Mouse (Mus musculus) intestine, embryonic 15.5 days (tissue): ENCODE data around the gene S100a10. TPM values are rescaled to one million over a fixed set of nuclear protein-coding genes. Genes with fewer than 3 reads are reported as not detected.
"Not testable (repeated sequence)": the region's sequence is repeated elsewhere in the genome, so short reads cannot be mapped to it uniquely, and the experiment has no call there.

Experiments used
- ATAC-seq: fragments of 200-750 bp; cut with Nextera tagmentation; 2 replicates; pipeline ENCODE4 v1.8.0; 2017; ENCODE audit warnings: moderate TSS enrichment, moderate library complexity
- H3K27ac ChIP-seq: fragments of 300-500 bp; sonication (generic); 2 replicates; pipeline ENCODE4 v1.5.1; 2015; ENCODE audit warnings: mild to moderate bottlenecking, inconsistent platforms
- H3K27me3 ChIP-seq: fragments of 300-500 bp; sonication (generic); replicated peaks from 2 replicates; pipeline ENCODE4 v1.6.1; 2015; ENCODE audit warnings: inconsistent platforms
- H3K36me3 ChIP-seq: fragments of 300-500 bp; sonication (generic); 2 replicates; pipeline ENCODE4 v1.6.1; 2015; ENCODE audit warnings: inconsistent platforms
- H3K4me1 ChIP-seq: fragments of 300-500 bp; sonication (generic); replicated peaks from 2 replicates; pipeline ENCODE4 v1.6.1; 2015; ENCODE audit warnings: inconsistent platforms
- H3K4me2 ChIP-seq: fragments of 300-500 bp; sonication (generic); replicated peaks from 2 replicates; pipeline ENCODE4 v1.6.1; 2015; ENCODE audit warnings: mild to moderate bottlenecking, inconsistent platforms
- H3K4me3 ChIP-seq: fragments of 300-500 bp; sonication (generic); replicated peaks from 2 replicates; pipeline ENCODE4 v1.5.1; 2015; ENCODE audit warnings: inconsistent platforms
- H3K9ac ChIP-seq: fragments of 300-500 bp; sonication (generic); 2 replicates; pipeline ENCODE4 v1.6.1; 2015; ENCODE audit warnings: inconsistent platforms
- H3K9me3 ChIP-seq: fragments of 300-500 bp; sonication (generic); 2 replicates; pipeline ENCODE4 v1.6.1; 2016; ENCODE audit warnings: inconsistent platforms
- WGBS: fragments of 180-500 bp; shearing (Covaris S2); methylation state at CpG from one replicate; pipeline ENCODE4 v1.1.7; 2015; 5-methylcytosine and 5-hydroxymethylcytosine counted together
- polyA plus RNA-seq: library from polyadenylated mRNA; unstranded; fragments of >200 nt; fragmentation: Nextera tagmentation; extraction: Ambion mirVana; gene quantifications from 2 replicates; pipeline ENCODE4 v1.2.1, GENCODE M21; 2015

S100a10 gene
- polyA plus RNA-seq, 1 experiment from 2014 or later: 689 TPM

DNA sequence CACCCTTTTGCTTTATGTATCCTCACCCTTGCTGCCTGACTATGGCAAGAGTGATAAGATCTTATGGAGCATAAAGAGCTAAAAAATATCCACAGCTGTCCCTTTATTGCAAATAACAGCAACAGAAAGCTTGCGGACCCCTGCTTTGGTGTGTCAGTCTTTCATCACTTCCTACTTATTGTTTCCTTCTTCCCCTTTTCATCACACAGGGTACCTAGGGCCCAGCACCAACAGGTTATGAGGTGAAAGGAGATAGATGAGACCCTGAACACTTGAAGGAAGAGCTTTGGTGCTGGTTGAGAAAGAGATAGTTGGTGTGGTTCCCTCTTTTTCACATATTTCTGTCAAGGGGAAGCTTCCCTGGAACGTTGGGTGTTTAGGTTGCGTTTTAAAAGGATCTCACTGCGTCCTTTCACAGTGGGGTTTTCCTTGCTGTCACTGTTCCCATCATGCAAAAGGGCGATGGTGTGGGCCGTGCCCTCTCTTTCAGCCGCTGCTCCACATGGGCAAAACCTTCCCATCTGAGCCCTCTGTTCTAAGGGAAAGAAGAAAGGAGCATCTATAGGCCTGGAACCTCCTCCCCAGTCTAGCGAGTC lies 33.3 kb upstream of the S100a10 start:
- WGBS: 89% methylated on average over 8 of the region's 8 CpGs
- H3K4me1 ChIP-seq: no peaks in the 10 kb centered on the region; the same call in 1 of the 2 replicates
- H3K36me3 ChIP-seq: 0 out of 2 replicates have a peak, but pooled peaks cover 2% of the 10 kb centered on the region
- H3K27ac ChIP-seq: 0 out of 2 replicates have a peak overlapping the region, but pooled peaks have one; percentile 81
- no peaks in the 10 kb centered on the region for H3K27me3 ChIP-seq
- peak overlapping the region; percentile 65 for H3K4me3 ChIP-seq
- ATAC-seq: no peak
- peak overlapping the region; percentile 67 for H3K4me2 ChIP-seq
- no peak overlapping the region for H3K9ac ChIP-seq
- H3K9me3 ChIP-seq: no peaks in the 10 kb centered on the region

DNA sequence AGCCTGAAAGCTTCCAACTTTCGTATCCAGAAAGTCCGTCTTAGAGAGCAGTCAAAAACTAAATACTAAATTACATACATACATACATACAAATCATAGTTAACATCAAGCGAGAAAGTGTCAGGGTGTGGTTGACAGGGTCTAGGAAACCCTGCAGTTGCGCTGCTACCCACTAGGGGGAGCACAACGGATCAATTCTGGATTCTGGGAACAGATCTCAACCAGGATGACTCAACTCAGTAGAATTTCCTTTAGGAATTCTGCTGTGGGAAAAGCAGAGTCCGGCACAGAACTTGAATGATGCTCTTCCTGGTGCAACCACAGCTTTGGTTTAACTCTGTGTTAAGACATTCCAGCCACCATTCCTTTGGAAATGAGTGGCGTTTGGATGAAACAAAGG lies 32.3 kb upstream of the S100a10 start:
- Histone ChIP-seq H3K27me3 (no peaks in the 10 kb centered on the region), H3K27ac (no peak overlapping the region), H3K4me3 (no peak overlapping the region), H3K36me3 (0 out of 2 replicates have a peak, but pooled peaks cover 3% of the 10 kb centered on the region), H3K4me1 (no peaks in the 10 kb centered on the region; the same call in 1 of the 2 replicates), H3K9me3 (no peaks in the 10 kb centered on the region), H3K9ac (no peak overlapping the region), H3K4me2 (no peak overlapping the region)
- WGBS: 38% methylated on average over 7 of the region's 7 CpGs
- ATAC-seq: no peak

DNA sequence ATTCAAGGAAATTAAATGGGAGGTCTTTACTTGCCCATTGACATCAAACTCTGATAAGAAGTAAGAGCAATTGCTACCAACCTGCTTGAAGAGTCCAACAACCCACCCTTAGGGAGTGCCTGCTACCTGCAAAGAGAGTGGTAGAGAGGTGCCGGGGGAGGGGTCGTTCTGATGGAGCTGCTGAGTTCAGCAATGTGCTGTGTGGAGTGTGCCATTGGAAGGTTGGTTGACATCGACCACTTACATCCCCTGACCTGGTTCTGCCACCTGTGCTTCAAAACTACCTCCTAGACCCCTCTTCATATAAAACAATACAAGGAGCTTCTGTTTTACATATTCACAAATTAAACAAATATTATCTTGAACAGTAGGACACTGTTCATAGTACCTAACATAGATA lies 27.6 kb upstream of the S100a10 start:
- Histone ChIP-seq H3K9me3 (no peaks in the 10 kb centered on the region), H3K9ac (no peak overlapping the region), H3K36me3 (0 out of 2 replicates have a peak, but pooled peaks cover 3% of the 10 kb centered on the region), H3K4me1 (no peaks in the 10 kb centered on the region), H3K27me3 (no peaks in the 10 kb centered on the region), H3K4me3 (no peak overlapping the region), H3K4me2 (no peak overlapping the region), H3K27ac (no peak overlapping the region)
- no peak for ATAC-seq
- WGBS: 80% methylated on average over 3 of the region's 3 CpGs

DNA sequence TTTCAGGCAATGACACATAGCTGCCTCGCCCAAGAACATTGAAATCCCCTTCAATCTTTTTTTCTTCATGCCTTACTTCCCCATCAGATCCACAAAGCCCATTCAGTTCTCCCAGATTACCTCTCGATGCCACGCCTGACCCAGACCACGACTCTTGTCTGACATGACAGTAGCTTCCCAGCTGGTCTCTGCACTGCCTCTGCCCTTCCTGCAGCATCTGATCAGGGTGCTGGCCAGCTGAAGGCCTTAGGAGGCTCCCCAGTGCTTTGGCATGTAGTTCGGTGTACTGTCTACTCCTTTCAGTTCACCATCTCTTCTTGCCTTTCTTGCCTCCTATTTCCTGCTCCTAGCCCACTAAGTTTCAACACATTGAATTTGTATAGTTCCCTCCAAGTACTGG lies 26.1 kb upstream of the S100a10 start:
- 84% methylated on average over 5 of the region's 5 CpGs for WGBS
- Histone ChIP-seq H3K36me3 (0 out of 2 replicates have a peak, but pooled peaks cover 3% of the 10 kb centered on the region), H3K4me1 (no peaks in the 10 kb centered on the region), H3K4me3 (no peak overlapping the region), H3K4me2 (no peak overlapping the region), H3K27ac (no peak overlapping the region), H3K9me3 (no peaks in the 10 kb centered on the region), H3K9ac (no peak overlapping the region), H3K27me3 (no peaks in the 10 kb centered on the region)
- ATAC-seq: no peak

DNA sequence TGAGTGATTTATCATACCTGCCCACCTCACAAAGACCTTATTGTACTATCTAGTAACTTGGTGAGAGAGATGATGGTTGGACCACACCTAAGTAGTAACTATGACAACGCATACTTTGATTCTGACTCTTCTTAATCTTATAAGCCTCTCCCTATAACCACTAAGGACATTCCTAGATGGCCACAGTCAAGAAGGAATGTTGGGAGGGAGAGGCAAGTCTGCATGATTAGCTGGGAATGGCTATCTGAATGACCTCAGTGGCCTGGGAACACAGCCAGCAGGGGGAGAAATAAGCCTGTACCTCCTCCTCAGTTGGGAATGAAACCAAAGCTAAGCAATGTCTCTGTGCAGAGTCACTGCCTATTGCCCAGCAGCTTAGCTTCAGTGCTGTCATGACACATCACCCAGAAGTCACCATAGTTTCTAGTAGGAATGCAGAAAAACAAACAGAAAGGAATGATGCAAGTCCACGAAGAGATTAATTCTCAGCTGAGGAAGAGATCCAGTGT lies 17.8 kb upstream of the S100a10 start:
- no peak overlapping the region for H3K4me2 ChIP-seq
- ATAC-seq: peak; percentile 66
- H3K4me3 ChIP-seq: no peak overlapping the region
- no peaks in the 10 kb centered on the region for H3K9me3 ChIP-seq
- H3K27ac ChIP-seq: no peak overlapping the region
- H3K27me3 ChIP-seq: no peaks in the 10 kb centered on the region
- no peaks in the 10 kb centered on the region for H3K4me1 ChIP-seq
- H3K9ac ChIP-seq: no peak overlapping the region
- 46% methylated on average over 2 of the region's 2 CpGs for WGBS
- no peaks in the 10 kb centered on the region for H3K36me3 ChIP-seq

DNA sequence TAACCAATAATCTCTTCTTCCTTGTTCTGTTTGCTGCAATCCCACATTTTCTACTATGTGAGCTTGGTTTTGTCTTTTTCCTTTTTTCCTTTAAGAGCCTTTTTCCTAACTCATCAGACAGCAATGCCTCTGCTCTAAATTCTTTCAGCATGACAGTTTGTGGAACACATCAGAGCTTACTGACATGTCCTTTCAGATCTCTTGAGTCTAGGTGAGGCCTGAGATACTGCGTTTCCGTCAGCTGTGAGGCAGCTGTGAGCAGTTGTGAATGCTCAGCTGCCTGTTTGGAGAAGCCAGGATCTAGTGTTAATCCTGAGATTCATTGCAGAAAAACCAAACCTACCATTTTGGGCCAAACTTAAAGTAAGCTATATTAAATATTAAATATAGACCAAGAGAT lies 16.4 kb upstream of the S100a10 start:
- no peaks in the 10 kb centered on the region for H3K9me3 ChIP-seq
- no peaks in the 10 kb centered on the region for H3K36me3 ChIP-seq
- H3K4me1 ChIP-seq: no peaks in the 10 kb centered on the region
- ATAC-seq: no peak
- H3K27me3 ChIP-seq: no peaks in the 10 kb centered on the region
- no peak overlapping the region for H3K4me3 ChIP-seq
- 84% methylated on average over 2 of the region's 2 CpGs for WGBS
- H3K27ac ChIP-seq: no peak overlapping the region
- no peak overlapping the region for H3K9ac ChIP-seq
- H3K4me2 ChIP-seq: no peak overlapping the region

DNA sequence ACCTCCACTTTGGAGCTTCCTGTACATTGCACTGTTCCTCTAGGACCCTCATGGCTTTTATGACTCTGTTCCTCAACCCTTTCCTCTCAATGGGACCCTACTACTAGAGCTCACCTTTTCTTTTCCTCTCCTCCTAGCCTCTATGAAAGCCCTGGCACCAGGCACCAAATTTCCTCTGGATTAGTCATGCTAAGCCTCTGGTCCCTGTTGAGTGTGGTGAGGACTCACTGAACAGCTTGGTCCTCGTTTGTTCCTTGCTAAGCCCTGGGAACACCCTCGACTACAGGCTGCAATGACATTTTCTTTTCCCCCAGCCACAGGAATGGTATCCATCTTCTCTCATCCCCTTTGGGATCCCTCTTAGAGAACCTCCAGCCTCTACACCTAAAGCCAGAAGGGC lies 13.4 kb upstream of the S100a10 start:
- no peak overlapping the region for H3K4me3 ChIP-seq
- ATAC-seq: no peak
- H3K36me3 ChIP-seq: no peaks in the 10 kb centered on the region
- no peaks in the 10 kb centered on the region for H3K4me1 ChIP-seq
- no peaks in the 10 kb centered on the region for H3K9me3 ChIP-seq
- H3K9ac ChIP-seq: no peak overlapping the region
- H3K27ac ChIP-seq: no peak overlapping the region
- no peaks in the 10 kb centered on the region for H3K27me3 ChIP-seq
- H3K4me2 ChIP-seq: no peak overlapping the region
- WGBS: 63% methylated on average over 2 of the region's 2 CpGs

DNA sequence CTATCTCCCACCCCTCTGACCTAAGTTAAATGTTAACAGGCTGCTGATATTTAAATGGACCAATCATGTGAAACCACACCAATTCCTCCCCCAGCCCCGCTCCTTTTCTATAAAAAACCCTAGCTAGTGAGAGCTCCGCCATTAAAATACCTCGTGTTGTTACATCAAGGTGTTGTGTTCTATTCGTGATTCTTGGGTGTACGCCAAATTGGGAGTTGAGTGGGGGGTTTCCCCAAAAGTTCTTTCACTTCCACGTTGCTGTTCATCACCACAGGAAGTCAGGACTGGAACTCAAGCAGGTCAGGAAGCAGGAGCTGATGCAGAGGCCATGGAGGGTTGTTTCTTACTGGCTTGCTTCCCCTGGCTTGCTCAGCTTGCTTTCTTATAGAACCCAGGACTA lies 10.7 kb upstream of the S100a10 start:
- not testable (repeated sequence) for H3K27ac ChIP-seq, ATAC-seq, H3K9ac ChIP-seq, H3K27me3 ChIP-seq, H3K4me3 ChIP-seq, H3K36me3 ChIP-seq, H3K4me2 ChIP-seq, H3K4me1 ChIP-seq, H3K9me3 ChIP-seq
- 79% methylated on average over 6 of the region's 6 CpGs for WGBS

- Histone ChIP-seq H3K4me1 (no peaks in the 10 kb centered on the region), H3K9ac (no peak overlapping the region), H3K27ac (no peak overlapping the region), H3K4me2 (no peak overlapping the region), H3K27me3 (no peaks in the 10 kb centered on the region), H3K36me3 (no peaks in the 10 kb centered on the region), H3K9me3 (no peaks in the 10 kb centered on the region), H3K4me3 (no peak overlapping the region)
- ATAC-seq: peak; percentile 58
- 33% methylated on average over 7 of the region's 7 CpGs for WGBS
Measured at GRCm38 (mm10) chr3:93547099-93547648, 7.7 kb upstream of the S100a10 start.

DNA sequence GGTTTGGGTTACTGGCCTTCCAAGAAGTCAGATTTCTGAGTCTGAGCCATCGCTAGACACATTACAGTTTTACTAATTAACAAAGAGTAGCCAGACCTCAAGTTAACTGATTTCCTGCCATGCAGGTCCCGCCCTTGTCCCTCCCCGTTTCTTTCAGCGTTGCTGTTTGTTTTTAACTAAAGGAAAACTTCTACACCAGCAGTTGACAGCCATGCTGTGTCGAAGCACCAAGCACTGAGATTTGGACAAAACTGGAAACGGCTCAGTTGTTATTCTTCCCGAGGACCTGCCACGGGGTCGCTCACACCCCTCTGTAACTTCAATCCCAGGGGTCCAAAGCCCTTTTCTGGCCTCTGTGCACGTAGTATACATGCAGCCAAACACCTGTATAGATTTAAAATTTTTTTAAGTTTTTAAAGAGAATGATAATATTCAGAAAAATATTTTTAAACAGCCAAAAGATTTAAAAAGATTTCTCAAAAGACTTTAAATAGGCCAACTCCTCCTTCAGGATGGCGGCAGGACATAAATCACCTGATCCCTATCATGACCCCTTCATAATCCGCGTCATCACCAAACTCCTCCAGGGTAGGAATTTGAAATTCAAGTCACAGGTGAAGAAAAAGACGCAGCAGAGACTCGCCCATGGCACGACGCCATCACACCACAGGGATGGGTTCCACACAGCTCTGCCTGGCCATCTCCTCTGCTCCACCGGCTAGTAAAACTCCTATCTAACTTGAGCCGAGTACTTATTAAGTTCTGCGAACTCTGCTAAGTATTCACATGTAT lies 6.9 kb upstream of the S100a10 start:
- Histone ChIP-seq H3K36me3 (no peaks in the 10 kb centered on the region), H3K4me2 (no peak overlapping the region), H3K9me3 (no peaks in the 10 kb centered on the region), H3K4me3 (no peak overlapping the region), H3K4me1 (no peaks in the 10 kb centered on the region), H3K27ac (no peak overlapping the region), H3K27me3 (no peaks in the 10 kb centered on the region), H3K9ac (no peak overlapping the region)
- ATAC-seq: no peak
- WGBS: 76% methylated on average over 20 of the region's 20 CpGs

DNA sequence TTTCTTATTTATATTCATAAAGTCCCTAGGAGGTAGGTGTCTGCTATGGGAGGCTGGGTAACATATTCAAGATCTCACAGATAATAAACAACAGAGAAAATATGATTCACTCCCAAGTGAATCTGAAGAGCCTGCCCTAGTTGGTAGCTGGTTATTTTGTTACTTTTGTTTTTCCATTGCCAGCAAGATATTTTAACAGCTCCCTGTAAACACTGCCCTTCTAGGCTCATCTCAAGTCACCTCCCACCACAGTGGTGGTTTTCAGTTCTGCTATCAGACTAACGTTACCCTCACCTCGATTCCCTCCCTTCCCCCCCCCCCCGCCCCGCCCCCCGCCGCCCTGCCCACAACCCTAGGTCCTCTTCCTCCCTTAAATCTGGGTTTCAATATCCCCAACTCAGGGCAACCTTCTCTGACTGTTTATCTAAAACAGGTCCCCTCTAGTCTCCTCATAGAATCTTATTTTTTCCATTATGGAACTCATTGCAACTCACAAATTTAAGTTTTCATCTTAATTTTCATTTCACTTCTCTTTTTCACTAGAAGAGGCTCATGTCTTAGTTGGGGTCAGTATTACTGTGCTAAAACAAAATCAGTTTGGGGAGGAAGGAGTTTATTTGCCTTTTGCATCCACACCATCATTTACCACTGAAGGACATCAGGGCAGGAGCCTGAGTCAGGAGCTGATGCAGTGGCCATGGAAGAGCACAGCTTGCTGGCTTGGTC lies 6.2 kb upstream of the S100a10 start:
- Histone ChIP-seq H3K4me3 (no peak overlapping the region), H3K4me1 (no peaks in the 10 kb centered on the region), H3K4me2 (no peak overlapping the region), H3K9ac (no peak overlapping the region), H3K9me3 (no peaks in the 10 kb centered on the region), H3K36me3 (no peaks in the 10 kb centered on the region), H3K27me3 (no peaks in the 10 kb centered on the region), H3K27ac (no peak overlapping the region)
- WGBS: 63% methylated on average over 5 of the region's 6 CpGs
- no peak for ATAC-seq

- H3K27me3 ChIP-seq: no peaks in the 10 kb centered on the region
- H3K4me1 ChIP-seq: peaks cover 6% of the 10 kb centered on the region
- WGBS: 56% methylated on average over 4 of the region's 4 CpGs
Measured at GRCm38 (mm10) chr3:93549986-93550385, 4.9 kb upstream of the S100a10 start.

More at GRCm38 (mm10) chr3:93549986-93550385, 4.9 kb upstream of the S100a10 start:
- Histone ChIP-seq H3K9ac (no peak overlapping the region), H3K4me3 (no peak overlapping the region), H3K27ac (no peak overlapping the region), H3K4me2 (no peak overlapping the region), H3K36me3 (no peaks in the 10 kb centered on the region), H3K9me3 (no peaks in the 10 kb centered on the region)
- no peak for ATAC-seq
